Mouse (Mus musculus) stomach, embryonic 14.5 days (tissue): ENCODE measurements around the gene Ano9. TPM values are rescaled to one million over a fixed set of nuclear protein-coding genes. Genes with fewer than 3 reads are reported as not detected.
A peak's percentile ranks its signal among the peaks of the same experiment; 100 is the strongest.

Source experiments
- ATAC-seq: fragments of 200-750 bp; cut with Nextera tagmentation; 2 replicates; pipeline ENCODE4 v1.8.0; 2017; ENCODE audit warnings: low read depth, moderate TSS enrichment; ENCODE audit not compliant: insufficient number of reproducible peaks, insufficient read depth, low FRiP score
- H3K27ac ChIP-seq: fragments of 300-500 bp; sonication (generic); 2 replicates; pipeline ENCODE4 v1.5.1; 2014; ENCODE audit warnings: mild to moderate bottlenecking, low read length, moderate library complexity, mixed read lengths
- H3K27me3 ChIP-seq: fragments of 300-500 bp; sonication (generic); 2 replicates; pipeline ENCODE4 v1.6.1; 2014; ENCODE audit warnings: low read length, control low read depth, mixed read lengths; ENCODE audit not compliant: control insufficient read depth, insufficient read depth
- H3K36me3 ChIP-seq: fragments of 300-500 bp; sonication (generic); 2 replicates; pipeline ENCODE4 v1.6.1; 2014; ENCODE audit warnings: mild to moderate bottlenecking, control low read depth, low read length, moderate library complexity, mixed read lengths; ENCODE audit not compliant: control insufficient read depth, insufficient read depth
- H3K4me1 ChIP-seq: fragments of 300-500 bp; sonication (generic); 2 replicates; pipeline ENCODE4 v1.6.1; 2014; ENCODE audit warnings: low read length, control low read depth, mixed read lengths; ENCODE audit not compliant: control insufficient read depth, insufficient read depth
- H3K4me2 ChIP-seq: fragments of 300-500 bp; sonication (generic); replicated peaks from 2 replicates; pipeline ENCODE4 v1.6.1; 2014; ENCODE audit warnings: low read depth, low read length, control low read depth
- H3K4me3 ChIP-seq: fragments of 300-500 bp; sonication (generic); 2 replicates; pipeline ENCODE4 v1.5.1; 2014; ENCODE audit warnings: low read depth, low read length, control low read depth
- H3K9ac ChIP-seq: fragments of 300-500 bp; sonication (generic); replicated peaks from 2 replicates; pipeline ENCODE4 v1.6.1; 2014; ENCODE audit warnings: low read depth, mild to moderate bottlenecking, control low read depth, low read length, moderate library complexity, mixed read lengths
- H3K9me3 ChIP-seq: fragments of 300-500 bp; sonication (generic); 2 replicates; pipeline ENCODE4 v1.6.1; 2016; ENCODE audit warnings: low read depth, low read length, control low read depth; ENCODE audit not compliant: control insufficient read depth
- WGBS: fragments of 180-500 bp; shearing (Covaris S2); extraction: QIAGEN DNeasy Blood & Tissue Kit; methylation state at CpG from one replicate; pipeline ENCODE4 v1.1.7; 2014; 5-methylcytosine and 5-hydroxymethylcytosine counted together
- polyA plus RNA-seq: library from polyadenylated mRNA; unstranded; fragments of >200 nt; fragmentation: Nextera tagmentation; extraction: Ambion mirVana; gene quantifications from 2 replicates; pipeline ENCODE4 v1.2.1, GENCODE M21; 2014

The Ano9 gene
- polyA plus RNA-seq, 1 experiment from 2014 or later, result 12.2 TPM

- 89% methylated on average over 7 of the region's 7 CpGs for WGBS
- H3K27ac ChIP-seq, result no peak overlapping the region
- no peak overlapping the region for H3K4me3 ChIP-seq
- no peaks in the 10 kb centered on the region for H3K9me3 ChIP-seq
- H3K27me3 ChIP-seq, result no peaks in the 10 kb centered on the region
- peaks cover 19% of the 10 kb centered on the region for H3K36me3 ChIP-seq
- no peak overlapping the region for H3K9ac ChIP-seq
- ATAC-seq, result no peak
- no peak overlapping the region for H3K4me2 ChIP-seq
- peaks cover 10% of the 10 kb centered on the region; the same call in 1 of the 2 replicates for H3K4me1 ChIP-seq
Observed at GRCm38 (mm10) chr7:141064576-141064975, 53.0 kb downstream of the Ano9 start.

- H3K27ac ChIP-seq, result no peak overlapping the region
- 68% methylated on average over 7 of the region's 7 CpGs for WGBS
- no peak for ATAC-seq
- H3K4me2 ChIP-seq, result no peak overlapping the region
- H3K9ac ChIP-seq, result no peak overlapping the region
- H3K27me3 ChIP-seq, result no peaks in the 10 kb centered on the region
- peaks cover 10% of the 10 kb centered on the region; the same call in 1 of the 2 replicates for H3K4me1 ChIP-seq
- no peak overlapping the region for H3K4me3 ChIP-seq
- H3K36me3 ChIP-seq, result peaks cover 19% of the 10 kb centered on the region
- H3K9me3 ChIP-seq, result no peaks in the 10 kb centered on the region
Observed at GRCm38 (mm10) chr7:141064175-141064574, 53.4 kb downstream of the Ano9 start.

- Histone ChIP-seq H3K27me3 (no peaks in the 10 kb centered on the region), H3K27ac (no peak overlapping the region), H3K4me3 (no peak overlapping the region), H3K9ac (no peak overlapping the region), H3K9me3 (no peaks in the 10 kb centered on the region), H3K4me1 (peaks cover 10% of the 10 kb centered on the region; the same call in 1 of the 2 replicates), H3K36me3 (peaks cover 19% of the 10 kb centered on the region), H3K4me2 (no peak overlapping the region)
- WGBS, result 90% methylated on average over 3 of the region's 3 CpGs
- ATAC-seq, result no peak
Observed at GRCm38 (mm10) chr7:141063353-141063752, 54.3 kb downstream of the Ano9 start.

GRCm38 (mm10) chr7:141062525-141062924 is 55.1 kb downstream of the Ano9 start:
- no peak overlapping the region for H3K27ac ChIP-seq
- no peaks in the 10 kb centered on the region for H3K9me3 ChIP-seq
- peaks cover 10% of the 10 kb centered on the region; the same call in 1 of the 2 replicates for H3K4me1 ChIP-seq
- WGBS, result 69% methylated on average over 7 of the region's 7 CpGs
- no peak for ATAC-seq
- H3K36me3 ChIP-seq, result peaks cover 17% of the 10 kb centered on the region
- no peak overlapping the region for H3K4me3 ChIP-seq
- no peak overlapping the region for H3K4me2 ChIP-seq
- H3K9ac ChIP-seq, result no peak overlapping the region
- H3K27me3 ChIP-seq, result no peaks in the 10 kb centered on the region

- Histone ChIP-seq H3K4me1 (peaks cover 10% of the 10 kb centered on the region; the same call in 1 of the 2 replicates), H3K4me2 (peak overlapping the region; percentile 98), H3K27ac (0 out of 2 replicates have a peak overlapping the region, but pooled peaks have one; percentile 27), H3K9ac (peak overlapping the region; percentile 80), H3K36me3 (peaks cover 15% of the 10 kb centered on the region), H3K27me3 (no peaks in the 10 kb centered on the region), H3K9me3 (no peaks in the 10 kb centered on the region), H3K4me3 (peak overlapping the region; percentile 73)
- WGBS, result under 1% methylated on average over 37 of the region's 37 CpGs
- peak; percentile 39; the same call in 1 of the 2 replicates for ATAC-seq
Observed at GRCm38 (mm10) chr7:141061269-141061692, 56.3 kb downstream of the Ano9 start.

- H3K9me3 ChIP-seq, result no peaks in the 10 kb centered on the region
- peaks cover 10% of the 10 kb centered on the region; the same call in 1 of the 2 replicates for H3K4me1 ChIP-seq
- WGBS, result 1% methylated on average over 68 of the region's 72 CpGs
- ATAC-seq, result peak; percentile 92
- H3K36me3 ChIP-seq, result peaks cover 13% of the 10 kb centered on the region
- peak within 1 kb of the TSS; percentile 98 for H3K4me2 ChIP-seq
- H3K27me3 ChIP-seq, result no peaks in the 10 kb centered on the region
- 0 out of 2 replicates have a peak within 1 kb of the TSS, but pooled peaks have one; percentile 27 for H3K27ac ChIP-seq
- H3K9ac ChIP-seq, result peak within 1 kb of the TSS; percentile 80
- peak within 1 kb of the TSS; percentile 73 for H3K4me3 ChIP-seq
Observed at GRCm38 (mm10) chr7:141060426-141061242, 57.0 kb downstream of the Ano9 start, which contains the start of gene B4galnt4. B4galnt4 (plus strand) TSS chr7:141061104.

GRCm38 (mm10) chr7:141059929-141060328 is 57.7 kb downstream of the Ano9 start:
- H3K9ac ChIP-seq, result no peak overlapping the region
- H3K4me2 ChIP-seq, result peak overlapping the region; percentile 98
- peaks cover 8% of the 10 kb centered on the region for H3K36me3 ChIP-seq
- 69% methylated on average over 2 of the region's 2 CpGs for WGBS
- peaks cover 10% of the 10 kb centered on the region; the same call in 1 of the 2 replicates for H3K4me1 ChIP-seq
- H3K27me3 ChIP-seq, result no peaks in the 10 kb centered on the region
- no peaks in the 10 kb centered on the region for H3K9me3 ChIP-seq
- no peak for ATAC-seq
- no peak overlapping the region for H3K4me3 ChIP-seq
- H3K27ac ChIP-seq, result no peak overlapping the region

- ATAC-seq, result no peak
- Histone ChIP-seq H3K27me3 (no peaks in the 10 kb centered on the region), H3K9me3 (no peaks in the 10 kb centered on the region), H3K27ac (no peak overlapping the region), H3K9ac (no peak overlapping the region), H3K4me2 (no peak overlapping the region), H3K36me3 (no peaks in the 10 kb centered on the region), H3K4me1 (peaks cover 10% of the 10 kb centered on the region; the same call in 1 of the 2 replicates), H3K4me3 (no peak overlapping the region)
- 89% methylated on average over 14 of the region's 14 CpGs for WGBS
Observed at GRCm38 (mm10) chr7:141058601-141059341, 58.8 kb downstream of the Ano9 start.
